Mouse (Mus musculus): ENCODE measurements around the gene Prkch. TPM values are rescaled to one million over a fixed set of nuclear protein-coding genes. Genes with fewer than 3 reads are reported as not detected.
"Not testable (repeated sequence)": the region's sequence is repeated elsewhere in the genome, so short reads cannot be mapped to it uniquely, and the experiment has no call there.

Gene Prkch
- polyA plus RNA-seq, 1 experiment from 2014 or later: 4.7 TPM

DNA sequence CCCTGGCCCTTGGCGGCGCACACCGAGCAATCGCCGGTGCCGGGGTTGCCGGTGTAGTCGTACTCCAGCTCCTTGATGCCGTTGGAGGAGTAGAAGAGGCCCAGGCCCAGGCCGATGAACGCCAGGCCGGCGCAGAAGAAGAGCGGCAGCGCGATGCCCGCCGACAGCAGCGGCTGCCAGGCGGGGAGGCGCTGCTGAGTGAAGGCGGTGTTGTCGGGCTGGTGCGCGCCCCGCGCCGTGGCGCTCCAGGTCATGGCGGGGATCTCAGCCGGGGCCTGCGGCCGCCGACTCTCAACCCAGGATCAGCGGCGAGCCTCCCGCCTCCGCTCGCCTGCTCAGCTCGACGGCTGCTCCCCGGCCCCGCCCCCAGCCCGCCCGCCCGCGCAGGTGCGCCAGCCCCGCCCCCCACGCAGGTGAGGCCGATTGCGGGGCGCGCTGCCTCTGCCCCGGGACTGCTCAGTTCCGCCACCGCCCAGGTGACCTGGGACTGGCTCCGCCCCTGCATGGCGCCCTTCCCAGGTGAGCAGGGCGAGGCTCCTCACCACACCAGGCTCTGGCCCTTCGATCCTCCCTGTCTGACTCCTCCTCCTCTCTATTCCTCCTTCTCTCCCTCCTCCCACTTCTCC, 38.4 kb upstream of the Prkch start, which contains the start of gene Tmem30b:
Tmem30b (minus strand) TSS at position 307 of the 626 bp plus-strand sequence.
- ATAC-seq: peak; percentile 61
- DNase-seq (ENCODE audit: low spot score): peak; percentile 28
- no peaks in the 10 kb centered on the region for H3K4me1 ChIP-seq (ENCODE audit: control insufficient read depth, insufficient read depth, low read length)
- H3K4me3 ChIP-seq (ENCODE audit: low read depth, low read length): peak within 1 kb of the TSS; percentile 32
- no peaks in the 10 kb centered on the region for H3K9me3 ChIP-seq (replicated peaks; ENCODE audit: control insufficient read depth, low read length)
- peaks cover 63% of the 10 kb centered on the region for H3K27me3 ChIP-seq (replicated peaks; ENCODE audit: control insufficient read depth, insufficient read depth, low read length)
- 1% methylated on average over 56 of the region's 61 CpGs for WGBS
- H3K27ac ChIP-seq (ENCODE audit: low read depth, low read length): no peak within 1 kb of the TSS
- peak within 1 kb of the TSS; percentile 32; the same call in 1 of the 2 replicates for H3K9ac ChIP-seq (ENCODE audit: low read length)
- H3K4me2 ChIP-seq (ENCODE audit: low read length): peak within 1 kb of the TSS; percentile 54
- no peaks in the 10 kb centered on the region for H3K36me3 ChIP-seq (ENCODE audit: control insufficient read depth, insufficient read depth, low read length)

DNA sequence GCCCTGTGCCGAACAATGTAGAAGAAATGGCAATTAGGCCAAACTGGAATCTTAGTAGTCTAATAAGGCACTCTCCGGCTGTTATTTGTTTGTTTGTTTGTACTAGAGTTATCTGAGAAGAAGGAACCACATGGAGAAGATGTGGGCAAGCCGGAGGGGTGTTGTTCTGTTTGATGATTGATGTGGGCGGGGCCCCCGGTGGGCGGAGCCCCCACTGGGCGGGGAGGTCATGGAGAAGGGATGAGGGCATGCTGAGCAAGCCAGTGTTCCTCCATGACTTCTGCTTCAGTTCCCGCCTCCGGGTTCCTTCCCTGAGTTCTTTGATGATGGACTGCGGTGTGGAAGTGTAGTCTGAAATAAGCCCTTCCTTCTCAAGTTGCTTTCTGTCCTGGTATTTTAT, 37.0 kb upstream of the Prkch start:
- ATAC-seq: no peak
- 41% methylated on average over 10 of the region's 10 CpGs for WGBS
- Histone ChIP-seq H3K36me3 (ENCODE audit: control insufficient read depth, insufficient read depth, low read length) (no peaks in the 10 kb centered on the region), H3K4me1 (ENCODE audit: control insufficient read depth, insufficient read depth, low read length) (no peaks in the 10 kb centered on the region), H3K4me3 (ENCODE audit: low read depth, low read length) (no peak overlapping the region), H3K9ac (ENCODE audit: low read length) (no peak overlapping the region), H3K27me3 (replicated peaks; ENCODE audit: control insufficient read depth, insufficient read depth, low read length) (peaks cover 50% of the 10 kb centered on the region), H3K9me3 (replicated peaks; ENCODE audit: control insufficient read depth, low read length) (no peaks in the 10 kb centered on the region), H3K27ac (ENCODE audit: low read depth, low read length) (no peak overlapping the region), H3K4me2 (ENCODE audit: low read length) (no peak overlapping the region)
- no peak for DNase-seq (ENCODE audit: low spot score)

DNA sequence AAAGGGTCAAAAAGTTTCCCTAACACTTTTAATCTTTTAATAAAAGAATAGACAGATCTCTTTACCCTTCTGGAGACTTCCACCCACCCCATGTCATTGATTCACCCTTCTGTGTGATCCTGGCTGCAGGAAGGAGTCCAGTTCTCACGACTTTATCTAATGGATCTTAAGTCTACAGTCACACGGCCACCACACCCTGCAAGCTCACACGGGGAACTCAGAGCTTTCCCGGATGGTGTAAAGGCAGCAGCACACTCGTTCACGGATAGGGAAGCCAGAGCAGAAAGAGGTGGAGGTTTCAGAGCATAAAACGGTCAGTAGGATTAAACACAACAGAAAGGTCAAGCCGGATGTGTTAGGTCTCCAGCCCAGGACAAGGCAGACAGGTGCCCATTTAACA, 36.3 kb upstream of the Prkch start:
- 74% methylated on average over 8 of the region's 8 CpGs for WGBS
- Histone ChIP-seq H3K9me3 (replicated peaks; ENCODE audit: control insufficient read depth, low read length) (no peaks in the 10 kb centered on the region), H3K9ac (ENCODE audit: low read length) (no peak overlapping the region), H3K27ac (ENCODE audit: low read depth, low read length) (no peak overlapping the region), H3K4me1 (ENCODE audit: control insufficient read depth, insufficient read depth, low read length) (no peaks in the 10 kb centered on the region), H3K27me3 (replicated peaks; ENCODE audit: control insufficient read depth, insufficient read depth, low read length) (peaks cover 44% of the 10 kb centered on the region), H3K36me3 (ENCODE audit: control insufficient read depth, insufficient read depth, low read length) (no peaks in the 10 kb centered on the region), H3K4me3 (ENCODE audit: low read depth, low read length) (no peak overlapping the region), H3K4me2 (ENCODE audit: low read length) (no peak overlapping the region)
- no peak for ATAC-seq
- DNase-seq (ENCODE audit: low spot score): no peak

DNA sequence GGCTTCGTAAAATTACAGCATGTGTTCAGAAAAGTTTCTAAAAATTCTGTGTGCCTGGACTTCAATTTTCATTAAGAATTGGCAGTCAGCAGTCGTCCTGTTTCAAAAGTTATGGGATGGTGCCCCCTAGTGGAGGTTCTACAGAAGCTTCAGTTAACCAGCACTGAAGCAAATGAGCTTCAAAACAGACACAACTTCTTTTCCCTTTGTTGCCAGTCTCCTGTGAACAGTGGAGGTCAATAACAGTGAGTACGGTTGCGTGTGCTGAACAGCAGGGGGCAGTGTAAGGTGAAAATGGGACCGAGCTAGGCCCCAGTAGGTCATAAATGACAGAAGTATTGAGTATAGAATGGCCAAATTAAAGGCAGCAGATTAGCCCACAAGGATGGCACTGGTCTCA, 30.4 kb upstream of the Prkch start:
- peak; percentile 79 for ATAC-seq
- H3K27me3 ChIP-seq (replicated peaks; ENCODE audit: control insufficient read depth, insufficient read depth, low read length): 0 out of 2 replicates have a peak, but pooled peaks cover 3% of the 10 kb centered on the region
- H3K4me3 ChIP-seq (ENCODE audit: low read depth, low read length): no peak overlapping the region
- H3K9me3 ChIP-seq (replicated peaks; ENCODE audit: control insufficient read depth, low read length): no peaks in the 10 kb centered on the region
- no peak overlapping the region for H3K27ac ChIP-seq (ENCODE audit: low read depth, low read length)
- no peak overlapping the region for H3K4me2 ChIP-seq (ENCODE audit: low read length)
- peak; percentile 87 for DNase-seq (ENCODE audit: low spot score)
- H3K9ac ChIP-seq (ENCODE audit: low read length): no peak overlapping the region
- H3K4me1 ChIP-seq (ENCODE audit: control insufficient read depth, insufficient read depth, low read length): no peaks in the 10 kb centered on the region
- no peaks in the 10 kb centered on the region for H3K36me3 ChIP-seq (ENCODE audit: control insufficient read depth, insufficient read depth, low read length)
- WGBS: 5% methylated on average over 5 of the region's 5 CpGs

DNA sequence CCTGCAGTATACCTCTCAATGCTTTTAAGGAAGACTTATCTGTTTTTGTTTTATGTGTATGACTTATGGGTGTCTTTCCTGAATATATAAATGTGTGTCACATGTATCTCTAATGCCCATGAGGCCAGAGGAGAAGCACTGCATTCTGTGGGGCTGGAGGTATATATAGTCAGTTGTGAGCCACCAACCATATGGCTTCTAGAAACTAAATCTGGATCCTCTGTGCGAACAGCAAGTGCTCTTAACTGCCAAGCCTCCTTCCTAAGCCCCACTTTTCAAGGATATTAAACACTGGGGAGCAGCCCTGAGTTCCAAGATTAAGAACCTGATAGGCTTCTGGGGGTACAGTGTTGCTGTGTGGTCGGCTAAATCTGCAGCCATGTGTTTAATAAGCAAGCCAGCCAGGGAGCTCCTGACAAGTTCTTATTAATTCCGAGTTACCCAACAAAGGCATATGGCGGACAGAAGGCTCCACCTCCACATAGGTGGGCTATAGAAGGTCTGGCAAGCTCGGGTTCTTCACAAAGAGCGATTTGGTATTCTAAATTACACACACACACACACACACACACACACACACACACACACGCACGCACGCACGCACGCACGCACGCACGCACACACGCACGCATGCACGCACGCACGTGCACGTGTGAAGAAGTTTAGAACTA, 25.9 kb upstream of the Prkch start:
- ATAC-seq (no peak), DNase-seq (ENCODE audit: low spot score) (no peak)
- H3K4me2 ChIP-seq (ENCODE audit: low read length): no peak overlapping the region
- no peaks in the 10 kb centered on the region for H3K4me1 ChIP-seq (ENCODE audit: control insufficient read depth, insufficient read depth, low read length)
- no peaks in the 10 kb centered on the region for H3K36me3 ChIP-seq (ENCODE audit: control insufficient read depth, insufficient read depth, low read length)
- H3K9ac ChIP-seq (ENCODE audit: low read length): no peak overlapping the region
- 83% methylated on average over 20 of the region's 20 CpGs for WGBS
- no peak overlapping the region for H3K4me3 ChIP-seq (ENCODE audit: low read depth, low read length)
- H3K27ac ChIP-seq (ENCODE audit: low read depth, low read length): no peak overlapping the region
- no peaks in the 10 kb centered on the region for H3K27me3 ChIP-seq (replicated peaks; ENCODE audit: control insufficient read depth, insufficient read depth, low read length)
- H3K9me3 ChIP-seq (replicated peaks; ENCODE audit: control insufficient read depth, low read length): no peaks in the 10 kb centered on the region

DNA sequence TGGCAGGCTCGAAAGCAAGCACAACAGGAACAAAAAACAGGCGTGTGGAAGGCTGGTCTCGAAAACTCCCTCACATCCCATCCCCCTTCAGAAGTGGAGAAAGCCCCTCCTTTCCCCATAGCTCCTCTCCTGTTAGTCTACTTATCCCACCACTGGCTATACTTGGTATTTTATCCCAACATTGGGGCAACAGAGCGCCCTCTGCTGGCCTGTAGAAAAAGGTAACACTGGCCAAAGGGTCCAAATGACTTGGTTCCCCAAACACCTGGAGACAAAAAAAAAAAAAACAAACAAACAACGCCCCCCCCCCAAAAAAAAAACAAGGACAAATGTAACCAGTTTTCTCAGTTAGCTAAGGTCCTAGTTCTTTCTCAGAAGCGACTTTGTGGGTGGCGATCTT, 24.5 kb upstream of the Prkch start:
- H3K27ac ChIP-seq (ENCODE audit: low read depth, low read length): no peak overlapping the region
- no peak overlapping the region for H3K9ac ChIP-seq (ENCODE audit: low read length)
- DNase-seq (ENCODE audit: low spot score): peak; percentile 18
- H3K36me3 ChIP-seq (ENCODE audit: control insufficient read depth, insufficient read depth, low read length): no peaks in the 10 kb centered on the region
- H3K27me3 ChIP-seq (replicated peaks; ENCODE audit: control insufficient read depth, insufficient read depth, low read length): no peaks in the 10 kb centered on the region
- WGBS: 52% methylated on average over 7 of the region's 7 CpGs
- no peak overlapping the region for H3K4me2 ChIP-seq (ENCODE audit: low read length)
- no peak overlapping the region for H3K4me3 ChIP-seq (ENCODE audit: low read depth, low read length)
- H3K9me3 ChIP-seq (replicated peaks; ENCODE audit: control insufficient read depth, low read length): no peaks in the 10 kb centered on the region
- no peaks in the 10 kb centered on the region for H3K4me1 ChIP-seq (ENCODE audit: control insufficient read depth, insufficient read depth, low read length)
- ATAC-seq: no peak

DNA sequence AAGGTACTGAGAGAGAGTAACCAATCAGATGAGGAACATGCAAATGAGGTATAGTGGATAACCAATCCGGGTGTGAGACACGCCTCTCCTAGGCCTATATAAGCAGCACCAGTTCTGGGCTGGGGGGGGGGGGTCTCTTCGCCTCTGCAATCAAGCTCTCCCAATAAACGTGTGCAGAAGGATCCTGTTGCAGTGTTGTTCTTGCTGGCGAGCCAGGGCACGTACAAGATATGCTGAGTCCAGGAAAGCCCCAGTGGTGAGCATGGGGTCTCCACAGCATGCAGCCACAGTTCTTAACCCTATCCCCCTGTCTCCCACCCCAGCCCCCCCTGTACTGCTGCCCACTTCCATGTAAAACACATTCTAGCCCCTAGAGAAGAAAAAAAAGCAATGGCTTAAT, 21.5 kb upstream of the Prkch start:
- not testable (repeated sequence) for H3K36me3 ChIP-seq (ENCODE audit: control insufficient read depth, insufficient read depth, low read length); DNase-seq (ENCODE audit: low spot score); H3K27me3 ChIP-seq (replicated peaks; ENCODE audit: control insufficient read depth, insufficient read depth, low read length); H3K9ac ChIP-seq (ENCODE audit: low read length); ATAC-seq; H3K4me2 ChIP-seq (ENCODE audit: low read length); H3K27ac ChIP-seq (ENCODE audit: low read depth, low read length); H3K4me1 ChIP-seq (ENCODE audit: control insufficient read depth, insufficient read depth, low read length); H3K9me3 ChIP-seq (replicated peaks; ENCODE audit: control insufficient read depth, low read length); H3K4me3 ChIP-seq (ENCODE audit: low read depth, low read length)
- 77% methylated on average over 6 of the region's 6 CpGs for WGBS

DNA sequence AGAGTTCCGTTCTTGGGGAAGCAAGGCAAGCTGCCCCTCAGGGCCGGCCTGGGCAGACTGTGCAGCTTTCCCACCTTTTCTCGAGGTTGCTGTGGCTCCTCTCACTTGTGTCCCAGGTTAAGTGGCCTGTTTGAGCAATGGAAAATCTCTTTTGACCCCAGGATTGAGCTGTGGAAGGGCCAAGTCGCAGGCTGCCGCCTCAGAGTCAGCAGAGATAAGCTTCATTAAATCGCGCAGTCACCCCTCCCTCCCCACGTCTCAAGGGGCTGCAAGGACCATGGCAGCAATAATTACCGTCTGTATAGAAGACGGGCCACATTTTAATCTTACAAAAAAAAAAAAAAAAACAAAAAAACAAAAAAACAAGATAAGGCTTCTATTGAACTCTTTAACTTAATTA, 20.4 kb upstream of the Prkch start:
- no peak overlapping the region for H3K4me3 ChIP-seq (ENCODE audit: low read depth, low read length)
- no peaks in the 10 kb centered on the region for H3K27me3 ChIP-seq (replicated peaks; ENCODE audit: control insufficient read depth, insufficient read depth, low read length)
- H3K4me1 ChIP-seq (ENCODE audit: control insufficient read depth, insufficient read depth, low read length): no peaks in the 10 kb centered on the region
- no peaks in the 10 kb centered on the region for H3K36me3 ChIP-seq (ENCODE audit: control insufficient read depth, insufficient read depth, low read length)
- DNase-seq (ENCODE audit: low spot score) (no peak), ATAC-seq (no peak)
- 15% methylated on average over 10 of the region's 10 CpGs for WGBS
- H3K9me3 ChIP-seq (replicated peaks; ENCODE audit: control insufficient read depth, low read length): no peaks in the 10 kb centered on the region
- H3K9ac ChIP-seq (ENCODE audit: low read length): no peak overlapping the region
- no peak overlapping the region for H3K27ac ChIP-seq (ENCODE audit: low read depth, low read length)
- no peak overlapping the region for H3K4me2 ChIP-seq (ENCODE audit: low read length)
